ENCODE assay signal across 8 mouse cellular contexts in genomic region chr11:116104006-116104646, GRCm38 (mm10). TPM values are rescaled to one million over a fixed set of nuclear protein-coding genes. Genes with fewer than 3 reads are reported as not detected.
DNase-seq lines count a peak whose midpoint lies in the region; ATAC-seq lines count a peak whose summit lies in the region.

No protein-coding gene starts in this region.

- no peaks in the 10 kb centered on the region for H3K9me3 ChIP-seq in megakaryocyte, embryonic 14.5 days
- no peaks in the 10 kb centered on the region for H3K9me3 ChIP-seq in embryonic facial prominence, embryonic 13.5 days
- no peaks in the 10 kb centered on the region for H3K9me3 ChIP-seq in midbrain, embryonic 16.5 days (replicated peaks; ENCODE audit: control insufficient read depth, low read length, poor library complexity, severe bottlenecking)

- ATAC-seq in megakaryocyte, adult 5-6 weeks (ENCODE audit: poor library complexity, severe bottlenecking), result no peak
- ATAC-seq in embryonic facial prominence, embryonic 13.5 days (ENCODE audit: insufficient number of reproducible peaks, insufficient read depth, low FRiP score, low TSS enrichment, low read depth), result peak; percentile 33; the same call in 1 of the 2 replicates
- no peak for ATAC-seq in midbrain, embryonic 16.5 days

- H3K27me3 ChIP-seq in megakaryocyte, embryonic 14.5 days (replicated peaks), result peaks cover 5% of the 10 kb centered on the region
- peaks cover 38% of the 10 kb centered on the region for H3K27me3 ChIP-seq in embryonic facial prominence, embryonic 13.5 days
- H3K27me3 ChIP-seq in midbrain, embryonic 16.5 days (ENCODE audit: control insufficient read depth, insufficient read depth, low read depth, low read length), result peaks cover 35% of the 10 kb centered on the region

- H3K4me2 ChIP-seq in embryonic facial prominence, embryonic 13.5 days, result no peak overlapping the region
- H3K4me2 ChIP-seq in midbrain, embryonic 16.5 days (ENCODE audit: low read length), result no peak overlapping the region

- peak overlapping the region; percentile 48 for H3K27ac ChIP-seq in embryonic facial prominence, embryonic 13.5 days
- H3K27ac ChIP-seq in midbrain, embryonic 16.5 days (ENCODE audit: low read length), result 0 out of 2 replicates have a peak overlapping the region, but pooled peaks have one; percentile 29

- H3K9ac ChIP-seq in embryonic facial prominence, embryonic 13.5 days, result 0 out of 2 replicates have a peak overlapping the region, but pooled peaks have one; percentile 3
- H3K9ac ChIP-seq in midbrain, embryonic 16.5 days (ENCODE audit: low read depth, low read length), result peak overlapping the region; percentile 12; the same call in 1 of the 2 replicates

- peaks cover 38% of the 10 kb centered on the region for H3K36me3 ChIP-seq in megakaryocyte, embryonic 14.5 days (replicated peaks; ENCODE audit: low read length)
- H3K36me3 ChIP-seq in embryonic facial prominence, embryonic 13.5 days, result no peaks in the 10 kb centered on the region
- H3K36me3 ChIP-seq in midbrain, embryonic 16.5 days (ENCODE audit: control insufficient read depth, insufficient read depth, low read length), result no peaks in the 10 kb centered on the region

- H3K4me1 ChIP-seq in megakaryocyte, embryonic 14.5 days, result peaks cover 100% of the 10 kb centered on the region
- H3K4me1 ChIP-seq in embryonic facial prominence, embryonic 13.5 days, result peaks cover 65% of the 10 kb centered on the region
- 0 out of 2 replicates have a peak, but pooled peaks cover 5% of the 10 kb centered on the region for H3K4me1 ChIP-seq in midbrain, embryonic 16.5 days (ENCODE audit: control insufficient read depth, insufficient read depth, low read length)

- H3K4me3 ChIP-seq in megakaryocyte, embryonic 14.5 days (replicated peaks), result peak overlapping the region; percentile 80
- H3K4me3 ChIP-seq in embryonic facial prominence, embryonic 13.5 days, result no peak overlapping the region
- H3K4me3 ChIP-seq in midbrain, embryonic 16.5 days (ENCODE audit: low read depth, low read length), result no peak overlapping the region

- DNase-seq in heart, postnatal 14 days, result peak; percentile 77 to 79
- DNase-seq in kidney, postnatal 4 days, result peak; percentile 69 to 75
- no peak for DNase-seq in cerebellum, adult 11-12 months
- DNase-seq in thymus, postnatal 25 days, result no peak

- intact Hi-C loops in heart, postnatal 14 days (cut with DNase I), result no loop called here

- 35% methylated on average over 14 of the region's 14 CpGs for WGBS in embryonic facial prominence, embryonic 13.5 days
- WGBS in midbrain, embryonic 16.5 days, result 40% methylated on average over 14 of the region's 14 CpGs

RNA-seq across cellular contexts. Expression of gene Wbp2, which starts 17.3 kb away (rescaled TPM):
- polyA plus RNA-seq in megakaryocyte, embryonic 14.5 days (2012; ENCODE audit: insufficient read depth, low replicate concordance), result 842 and 1,717 TPM in 2 replicates
- total RNA-seq in megakaryocyte, adult 5-6 weeks (2015), result 89.9 and 100 TPM in 2 replicates
- 39.5 and 49.8 TPM in 2 replicates for total RNA-seq in megakaryocyte, adult 5-6 weeks (2017)
- 48.8 and 52.0 TPM in 2 replicates for polyA plus RNA-seq in embryonic facial prominence, embryonic 13.5 days (2015; fragmentation: Nextera tagmentation; extraction: Ambion mirVana)
- total RNA-seq in heart, postnatal 14 days (2021), result 10 to 100 TPM; 83.6 to 89.5 TPM
- polyA plus RNA-seq in midbrain, embryonic 16.5 days (2015; fragmentation: Nextera tagmentation; extraction: Ambion mirVana), result 159 and 206 TPM in 2 replicates

RNA-seq across cellular contexts. Expression of gene Trim47, which starts 22.9 kb away (rescaled TPM):
- polyA plus RNA-seq in megakaryocyte, embryonic 14.5 days (2012; ENCODE audit: insufficient read depth, low replicate concordance), result 6.9 and 23.5 TPM in 2 replicates
- 0.47 TPM in 1 of 2 replicates, not detected in the other for total RNA-seq in megakaryocyte, adult 5-6 weeks (2015)
- total RNA-seq in megakaryocyte, adult 5-6 weeks (2017), result 0.07 TPM in 1 of 2 replicates, not detected in the other
- 8.6 and 9.4 TPM in 2 replicates for polyA plus RNA-seq in embryonic facial prominence, embryonic 13.5 days (2015; fragmentation: Nextera tagmentation; extraction: Ambion mirVana)
- total RNA-seq in heart, postnatal 14 days (2021), result 10 to 100 TPM; 46.3 to 46.9 TPM
- 9.5 and 12.7 TPM in 2 replicates for polyA plus RNA-seq in midbrain, embryonic 16.5 days (2015; fragmentation: Nextera tagmentation; extraction: Ambion mirVana)

RNA-seq across cellular contexts. Expression of gene Unc13d, which starts 26.4 kb away (rescaled TPM):
- 221 and 384 TPM in 2 replicates for polyA plus RNA-seq in megakaryocyte, embryonic 14.5 days (2012; ENCODE audit: insufficient read depth, low replicate concordance)
- total RNA-seq in megakaryocyte, adult 5-6 weeks (2015), result 16.5 and 18.2 TPM in 2 replicates
- 26.7 and 27.7 TPM in 2 replicates for total RNA-seq in megakaryocyte, adult 5-6 weeks (2017)
- 2.7 and 2.9 TPM in 2 replicates for polyA plus RNA-seq in embryonic facial prominence, embryonic 13.5 days (2015; fragmentation: Nextera tagmentation; extraction: Ambion mirVana)
- 1 to 10 TPM in 1 of 2 experiments, under 1 TPM in 1; 0.81 to 1.7 TPM for total RNA-seq in heart, postnatal 14 days (2021)
- 0.78 and 0.93 TPM in 2 replicates for polyA plus RNA-seq in midbrain, embryonic 16.5 days (2015; fragmentation: Nextera tagmentation; extraction: Ambion mirVana)

RNA-seq across cellular contexts. Expression of gene Trim65, which starts 26.8 kb away (rescaled TPM):
- polyA plus RNA-seq in megakaryocyte, embryonic 14.5 days (2012; ENCODE audit: insufficient read depth, low replicate concordance), result 3.0 and 9.5 TPM in 2 replicates
- total RNA-seq in megakaryocyte, adult 5-6 weeks (2015), result 15.8 and 15.9 TPM in 2 replicates
- 7.9 and 10.7 TPM in 2 replicates for total RNA-seq in megakaryocyte, adult 5-6 weeks (2017)
- 2.8 and 3.2 TPM in 2 replicates for polyA plus RNA-seq in embryonic facial prominence, embryonic 13.5 days (2015; fragmentation: Nextera tagmentation; extraction: Ambion mirVana)
- total RNA-seq in heart, postnatal 14 days (2021), result 1 to 10 TPM; 7.3 to 8.2 TPM
- polyA plus RNA-seq in midbrain, embryonic 16.5 days (2015; fragmentation: Nextera tagmentation; extraction: Ambion mirVana), result 2.2 and 2.3 TPM in 2 replicates

RNA-seq across cellular contexts. Expression of gene Mrpl38, which starts 34.5 kb away (rescaled TPM):
- 25.4 and 80.4 TPM in 2 replicates for polyA plus RNA-seq in megakaryocyte, embryonic 14.5 days (2012; ENCODE audit: insufficient read depth, low replicate concordance)
- 14.6 and 17.3 TPM in 2 replicates for total RNA-seq in megakaryocyte, adult 5-6 weeks (2015)
- total RNA-seq in megakaryocyte, adult 5-6 weeks (2017), result 6.9 and 10.0 TPM in 2 replicates
- polyA plus RNA-seq in embryonic facial prominence, embryonic 13.5 days (2015; fragmentation: Nextera tagmentation; extraction: Ambion mirVana), result 75.2 and 80.0 TPM in 2 replicates
- 10 to 100 TPM; 55.5 to 56.3 TPM for total RNA-seq in heart, postnatal 14 days (2021)
- polyA plus RNA-seq in midbrain, embryonic 16.5 days (2015; fragmentation: Nextera tagmentation; extraction: Ambion mirVana), result 80.3 and 84.6 TPM in 2 replicates

Comparison
In these comparisons a context has a peak if more than half of its experiments do, and no peak if none do; other contexts are left out.
1. DNase-seq: peak in heart, postnatal 14 days (2 of 2) and kidney, postnatal 4 days (2 of 2); none in cerebellum, adult 11-12 months (single experiment) and thymus, postnatal 25 days (single experiment).
2. RNA of gene Unc13d, which starts 26.4 kb away (polyA plus RNA-seq): 221 to 384 TPM in megakaryocyte, embryonic 14.5 days; 2.7 to 2.9 TPM in embryonic facial prominence, embryonic 13.5 days and 0.78 to 0.93 TPM in midbrain, embryonic 16.5 days; every median in the first group is over 10 times any median in the second.